Mouse (Mus musculus) stomach, embryonic 16.5 days (tissue): ENCODE results near the gene Apold1. TPM values are rescaled to one million over a fixed set of nuclear protein-coding genes. Genes with fewer than 3 reads are reported as not detected.

Experiments used
- ATAC-seq: fragments of 200-750 bp; cut with Nextera tagmentation; 2 replicates; pipeline ENCODE4 v1.8.0; 2017; ENCODE audit warnings: moderate number of reproducible peaks, moderate TSS enrichment; ENCODE audit not compliant: insufficient read depth, low FRiP score
- H3K27ac ChIP-seq: fragments of 300-500 bp; sonication (generic); 2 replicates; pipeline ENCODE4 v1.5.1; 2014; ENCODE audit warnings: low read length
- H3K27me3 ChIP-seq: fragments of 300-500 bp; sonication (generic); 2 replicates; pipeline ENCODE4 v1.6.1; 2014; ENCODE audit warnings: low read length, control low read depth, mixed read lengths; ENCODE audit not compliant: control insufficient read depth, insufficient read depth
- H3K36me3 ChIP-seq: fragments of 300-500 bp; sonication (generic); 2 replicates; pipeline ENCODE4 v1.6.1; 2014; ENCODE audit warnings: low read length; ENCODE audit not compliant: control insufficient read depth, insufficient read depth
- H3K4me1 ChIP-seq: fragments of 300-500 bp; sonication (generic); 2 replicates; pipeline ENCODE4 v1.6.1; 2014; ENCODE audit warnings: low read length, control low read depth, mixed read lengths; ENCODE audit not compliant: control insufficient read depth, insufficient read depth
- H3K4me2 ChIP-seq: fragments of 300-500 bp; sonication (generic); 2 replicates; pipeline ENCODE4 v1.6.1; 2014; ENCODE audit warnings: low read depth, low read length, mixed read lengths
- H3K4me3 ChIP-seq: fragments of 300-500 bp; sonication (generic); replicated peaks from 2 replicates; pipeline ENCODE4 v1.5.1; 2014; ENCODE audit warnings: mild to moderate bottlenecking, low read length
- H3K9ac ChIP-seq: fragments of 300-500 bp; sonication (generic); 2 replicates; pipeline ENCODE4 v1.6.1; 2014; ENCODE audit warnings: low read length
- H3K9me3 ChIP-seq: fragments of 300-500 bp; sonication (generic); replicated peaks from 2 replicates; pipeline ENCODE4 v1.6.1; 2016; ENCODE audit warnings: low read length, control low read depth; ENCODE audit not compliant: control insufficient read depth
- WGBS: fragments of 180-500 bp; shearing (Covaris S2); extraction: QIAGEN DNeasy Blood & Tissue Kit; methylation state at CpG from one replicate; pipeline ENCODE4 v1.1.7; 2014; 5-methylcytosine and 5-hydroxymethylcytosine counted together
- polyA plus RNA-seq: library from polyadenylated mRNA; unstranded; fragments of >200 nt; fragmentation: Nextera tagmentation; extraction: Ambion mirVana; gene quantifications from 2 replicates; pipeline ENCODE4 v1.2.1, GENCODE M21; 2015

Gene Apold1
- polyA plus RNA-seq, 1 experiment from 2014 or later = 2.9 TPM

DNA sequence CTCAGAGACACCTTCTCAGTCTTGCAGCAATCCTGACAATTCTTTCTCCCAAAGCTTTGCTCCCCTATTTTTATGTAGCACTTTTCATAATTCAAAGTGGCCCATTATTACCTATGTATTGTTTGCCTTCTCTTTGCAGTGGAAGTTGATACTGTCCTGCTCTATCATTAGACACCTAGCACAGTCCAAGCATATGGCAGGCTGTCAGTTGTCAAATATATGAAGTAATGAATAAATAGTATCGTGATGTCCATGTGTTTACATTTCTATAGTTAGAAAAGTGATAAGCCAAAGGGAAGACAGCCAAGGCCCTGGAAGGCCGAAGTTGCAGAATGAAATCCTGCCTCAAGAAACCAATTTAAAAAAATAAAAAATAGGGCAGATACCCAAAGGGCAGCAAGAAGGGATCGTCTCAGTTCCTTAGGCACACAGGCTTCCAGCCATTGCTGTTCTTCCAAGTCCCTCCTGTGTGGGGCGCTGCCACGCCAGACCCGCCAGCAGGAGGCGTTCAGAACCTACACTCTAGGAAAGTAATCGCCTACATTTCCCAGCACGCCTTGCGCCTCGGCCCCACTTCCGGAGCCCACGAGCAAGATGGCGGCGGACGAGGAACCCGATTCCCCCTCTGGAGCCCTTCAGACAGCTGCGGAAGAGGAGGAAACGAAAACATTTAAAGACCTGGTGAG lies 29.7 kb downstream of the Apold1 start, which contains the start of gene Ddx47:
Gene Ddx47, plus strand, starts transcription at position 565 of the 686 bp plus-strand sequence.
- peak; percentile 93 for ATAC-seq
- Histone ChIP-seq H3K27ac (peak within 1 kb of the TSS; percentile 4; the same call in 1 of the 2 replicates), H3K9me3 (no peaks in the 10 kb centered on the region), H3K4me3 (peak within 1 kb of the TSS; percentile 93), H3K4me1 (peaks cover 6% of the 10 kb centered on the region), H3K9ac (peak within 1 kb of the TSS; percentile 89), H3K36me3 (peaks cover 19% of the 10 kb centered on the region), H3K4me2 (peak within 1 kb of the TSS; percentile 85), H3K27me3 (no peaks in the 10 kb centered on the region)
- WGBS = 2% methylated on average over 19 of the region's 19 CpGs

GRCm38 (mm10) chr6:135011734-135012116 lies 30.2 kb downstream of the Apold1 start:
- 1% methylated on average over 14 of the region's 14 CpGs for WGBS
- Histone ChIP-seq H3K4me3 (peak overlapping the region; percentile 93), H3K4me2 (peak overlapping the region; percentile 85), H3K9me3 (no peaks in the 10 kb centered on the region), H3K9ac (peak overlapping the region; percentile 89), H3K27me3 (no peaks in the 10 kb centered on the region), H3K27ac (peak overlapping the region; percentile 4; the same call in 1 of the 2 replicates), H3K4me1 (peaks cover 6% of the 10 kb centered on the region), H3K36me3 (peaks cover 22% of the 10 kb centered on the region)
- peak; percentile 16; the same call in 1 of the 2 replicates for ATAC-seq

GRCm38 (mm10) chr6:135017211-135017610 lies 35.7 kb downstream of the Apold1 start:
- Histone ChIP-seq H3K27me3 (no peaks in the 10 kb centered on the region), H3K4me2 (no peak overlapping the region), H3K36me3 (peaks cover 46% of the 10 kb centered on the region), H3K9ac (no peak overlapping the region), H3K27ac (no peak overlapping the region), H3K4me3 (no peak overlapping the region), H3K9me3 (no peaks in the 10 kb centered on the region), H3K4me1 (peaks cover 4% of the 10 kb centered on the region)
- WGBS = 84% methylated on average over 11 of the region's 11 CpGs
- ATAC-seq = no peak

DNA sequence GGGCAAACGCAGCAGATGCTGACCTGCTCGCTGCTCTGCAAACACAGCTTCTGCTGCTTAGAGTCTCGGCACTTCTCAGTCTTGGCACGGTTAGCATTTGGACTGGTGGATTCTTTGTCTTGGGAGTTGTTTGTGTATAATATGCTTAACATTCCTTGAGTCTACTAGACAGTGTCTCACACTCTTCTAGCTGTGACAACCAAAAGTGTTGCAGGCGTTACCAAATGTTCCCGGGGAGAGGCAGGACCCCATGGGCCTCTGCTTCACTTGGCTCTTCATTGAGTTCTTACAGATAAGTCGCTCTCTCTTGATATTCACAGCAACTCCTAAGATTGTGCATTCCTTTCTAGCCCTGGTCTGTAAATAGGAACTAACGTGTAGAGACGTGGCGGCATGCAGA lies 38.0 kb downstream of the Apold1 start:
- H3K4me1 ChIP-seq = no peaks in the 10 kb centered on the region; the same call in 1 of the 2 replicates
- 86% methylated on average over 10 of the region's 10 CpGs for WGBS
- no peak overlapping the region for H3K9ac ChIP-seq
- peaks cover 52% of the 10 kb centered on the region for H3K36me3 ChIP-seq
- no peaks in the 10 kb centered on the region for H3K9me3 ChIP-seq
- no peak overlapping the region for H3K4me3 ChIP-seq
- no peak overlapping the region for H3K27ac ChIP-seq
- H3K27me3 ChIP-seq = no peaks in the 10 kb centered on the region
- no peak overlapping the region for H3K4me2 ChIP-seq
- no peak for ATAC-seq

GRCm38 (mm10) chr6:135021633-135022032 lies 40.1 kb downstream of the Apold1 start:
- no peaks in the 10 kb centered on the region; the same call in 1 of the 2 replicates for H3K4me1 ChIP-seq
- H3K9me3 ChIP-seq = no peaks in the 10 kb centered on the region
- no peak overlapping the region for H3K9ac ChIP-seq
- no peak overlapping the region for H3K4me3 ChIP-seq
- no peak overlapping the region for H3K4me2 ChIP-seq
- no peaks in the 10 kb centered on the region for H3K27me3 ChIP-seq
- peaks cover 34% of the 10 kb centered on the region for H3K36me3 ChIP-seq
- H3K27ac ChIP-seq = no peak overlapping the region
- no peak for ATAC-seq
- WGBS = 90% methylated on average over 3 of the region's 3 CpGs

DNA sequence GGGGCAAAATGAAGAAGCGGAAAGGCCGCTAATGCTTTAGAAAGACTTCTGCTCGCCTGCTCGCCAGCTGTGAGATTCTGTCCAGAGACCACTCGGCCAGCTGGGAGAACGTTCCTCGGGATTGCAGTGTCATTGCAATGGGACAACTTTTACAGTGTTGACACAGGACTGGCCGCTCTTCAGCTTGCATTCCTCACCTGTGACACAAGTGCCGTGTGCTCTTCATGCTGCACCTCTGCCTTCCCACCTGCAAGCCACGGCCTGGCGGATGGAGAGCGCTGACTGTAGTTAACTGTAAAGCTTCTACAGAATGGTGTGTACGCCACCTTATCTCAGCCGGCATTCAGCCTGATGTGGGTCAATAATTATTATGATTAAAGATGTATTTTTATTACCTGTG lies 41.9 kb downstream of the Apold1 start:
- Histone ChIP-seq H3K9ac (no peak overlapping the region), H3K4me3 (no peak overlapping the region), H3K36me3 (peaks cover 34% of the 10 kb centered on the region), H3K27me3 (no peaks in the 10 kb centered on the region), H3K9me3 (no peaks in the 10 kb centered on the region), H3K4me2 (no peak overlapping the region), H3K27ac (no peak overlapping the region), H3K4me1 (no peaks in the 10 kb centered on the region; the same call in 1 of the 2 replicates)
- ATAC-seq = no peak
- WGBS = 83% methylated on average over 14 of the region's 14 CpGs

- peak; percentile 59 for ATAC-seq
- Histone ChIP-seq H3K36me3 (peaks cover 27% of the 10 kb centered on the region), H3K4me1 (no peaks in the 10 kb centered on the region; the same call in 1 of the 2 replicates), H3K9me3 (no peaks in the 10 kb centered on the region), H3K9ac (no peak overlapping the region), H3K27me3 (no peaks in the 10 kb centered on the region), H3K4me2 (no peak overlapping the region), H3K4me3 (no peak overlapping the region), H3K27ac (peak overlapping the region; percentile 65)
- WGBS = 86% methylated on average over 1 of the region's 1 CpGs
These were observed 43.4 kb downstream of the Apold1 start for GRCm38 (mm10) chr6:135024781-135025420.

DNA sequence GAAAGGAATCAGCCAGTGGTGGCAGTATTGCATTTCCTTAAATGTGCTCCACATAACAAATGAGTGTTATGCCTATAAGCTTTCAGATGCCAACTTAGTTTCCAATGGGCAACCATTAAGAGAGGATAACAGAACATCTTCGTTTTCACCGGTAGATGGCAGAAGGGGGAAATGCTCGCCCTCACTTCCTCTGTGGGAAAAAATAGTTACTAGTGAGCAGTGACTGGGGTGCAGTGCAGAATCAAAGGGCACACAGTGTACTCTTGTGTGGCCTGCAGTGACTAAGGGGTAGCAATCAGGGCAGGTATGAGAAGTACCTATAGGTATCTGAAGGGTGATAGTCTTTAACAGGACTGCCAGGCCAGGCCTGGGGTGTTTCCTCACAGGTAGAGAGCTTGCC lies 44.7 kb downstream of the Apold1 start:
- H3K4me1 ChIP-seq = no peaks in the 10 kb centered on the region; the same call in 1 of the 2 replicates
- peak overlapping the region; percentile 68 for H3K27ac ChIP-seq
- H3K4me3 ChIP-seq = no peak overlapping the region
- H3K4me2 ChIP-seq = no peak overlapping the region
- H3K9me3 ChIP-seq = no peaks in the 10 kb centered on the region
- WGBS = 5% methylated on average over 3 of the region's 3 CpGs
- peaks cover 16% of the 10 kb centered on the region; the same call in 1 of the 2 replicates for H3K36me3 ChIP-seq
- H3K9ac ChIP-seq = no peak overlapping the region
- ATAC-seq = peak; percentile 46; the same call in 1 of the 2 replicates
- H3K27me3 ChIP-seq = no peaks in the 10 kb centered on the region

DNA sequence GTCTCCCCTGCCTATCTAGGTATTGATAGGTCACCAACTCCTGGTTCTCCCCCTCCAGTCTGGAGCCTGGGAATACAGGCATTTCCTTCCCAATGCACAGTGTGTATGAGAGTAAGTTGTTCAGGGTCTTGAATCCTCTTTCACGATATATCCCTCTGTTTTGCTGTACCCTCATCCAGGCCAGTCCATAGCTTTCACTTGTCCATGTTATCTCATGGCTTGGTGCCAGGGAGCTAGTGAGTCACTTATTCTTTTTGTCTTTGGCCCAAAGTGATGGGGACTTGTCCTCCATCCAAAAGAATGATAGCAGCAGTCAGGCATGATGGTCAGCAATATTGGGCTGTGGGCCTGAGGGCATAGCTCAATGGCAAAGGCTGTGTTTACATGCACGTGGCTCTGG lies 45.2 kb downstream of the Apold1 start:
- Histone ChIP-seq H3K4me1 (no peaks in the 10 kb centered on the region; the same call in 1 of the 2 replicates), H3K4me2 (no peak overlapping the region), H3K36me3 (peaks cover 13% of the 10 kb centered on the region; the same call in 1 of the 2 replicates), H3K9me3 (no peaks in the 10 kb centered on the region), H3K27me3 (no peaks in the 10 kb centered on the region), H3K9ac (no peak overlapping the region), H3K27ac (peak overlapping the region; percentile 68), H3K4me3 (no peak overlapping the region)
- no peak for ATAC-seq
- WGBS = 82% methylated on average over 2 of the region's 2 CpGs
